Mouse (Mus musculus): ENCODE results near the gene Med18. TPM values are rescaled to one million over a fixed set of nuclear protein-coding genes. Genes with fewer than 3 reads are reported as not detected.

Gene Med18
- 1 to 10 TPM; 2.6 to 4.3 TPM for total RNA-seq (2021)
- long read RNA-seq, experiment 1, partial matches to known transcripts: 0 of 1 reads
- long read RNA-seq, experiment 1, other reads (novel, unspliced or antisense): 0 of 1 reads
- long read RNA-seq, experiment 2, partial matches to known transcripts: 0 of 1 reads
- long read RNA-seq, experiment 2, other reads (novel, unspliced or antisense): 0 of 1 reads

GRCm38 (mm10) chr4:132463430-132464254 is at the start of gene Med18:
Gene Med18, minus strand, starts transcription at chr4:132463921.
- DNase-seq: peak; percentile 90

DNA sequence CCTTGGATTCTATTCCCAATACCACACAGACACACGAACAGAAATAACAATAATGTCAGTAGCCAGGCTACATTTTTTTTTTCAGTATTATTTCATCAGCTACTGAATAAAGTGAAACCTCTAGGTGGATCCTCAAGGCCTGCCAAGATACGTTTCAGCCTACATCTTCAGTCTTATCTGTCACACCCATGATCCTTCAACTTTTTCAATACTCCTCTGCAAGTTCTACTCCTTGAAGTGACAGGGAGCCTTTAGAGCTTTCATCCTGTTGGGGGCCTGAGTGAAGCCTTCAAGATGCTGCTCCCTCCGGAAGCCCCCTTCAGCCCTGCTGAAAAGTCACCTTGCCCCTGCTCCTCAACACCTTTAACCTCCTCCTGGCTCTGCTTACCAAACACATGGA is 48.4 kb upstream of the Med18 start:
- DNase-seq: no peak

DNA sequence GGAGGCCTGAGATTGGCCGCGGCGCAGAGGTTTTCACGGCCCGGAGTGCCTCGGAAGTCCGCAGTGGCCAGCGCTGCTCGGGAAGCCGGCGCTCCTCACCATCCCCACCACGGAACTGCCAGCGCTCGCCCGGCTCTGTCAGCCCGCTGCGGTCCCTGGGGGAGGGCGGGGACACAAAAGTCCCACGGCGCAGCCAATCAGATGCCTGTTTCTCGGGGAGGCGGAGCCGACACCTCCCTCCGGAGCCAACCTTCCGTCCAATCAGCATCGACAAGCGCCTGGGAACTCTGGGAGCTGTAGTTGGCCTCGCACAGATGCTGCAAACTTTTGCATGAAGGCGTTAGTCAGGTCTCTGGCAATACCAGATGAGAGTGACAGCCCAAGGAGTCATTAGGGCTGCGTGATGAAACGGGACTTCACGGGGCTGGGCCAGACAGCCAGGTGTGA is 46.7 kb upstream of the Med18 start, which contains the start of gene Sesn2:
TSS of gene Sesn2 (minus strand) at position 150 of the 447 bp plus-strand sequence.
- DNase-seq: peak; percentile 98

DNA sequence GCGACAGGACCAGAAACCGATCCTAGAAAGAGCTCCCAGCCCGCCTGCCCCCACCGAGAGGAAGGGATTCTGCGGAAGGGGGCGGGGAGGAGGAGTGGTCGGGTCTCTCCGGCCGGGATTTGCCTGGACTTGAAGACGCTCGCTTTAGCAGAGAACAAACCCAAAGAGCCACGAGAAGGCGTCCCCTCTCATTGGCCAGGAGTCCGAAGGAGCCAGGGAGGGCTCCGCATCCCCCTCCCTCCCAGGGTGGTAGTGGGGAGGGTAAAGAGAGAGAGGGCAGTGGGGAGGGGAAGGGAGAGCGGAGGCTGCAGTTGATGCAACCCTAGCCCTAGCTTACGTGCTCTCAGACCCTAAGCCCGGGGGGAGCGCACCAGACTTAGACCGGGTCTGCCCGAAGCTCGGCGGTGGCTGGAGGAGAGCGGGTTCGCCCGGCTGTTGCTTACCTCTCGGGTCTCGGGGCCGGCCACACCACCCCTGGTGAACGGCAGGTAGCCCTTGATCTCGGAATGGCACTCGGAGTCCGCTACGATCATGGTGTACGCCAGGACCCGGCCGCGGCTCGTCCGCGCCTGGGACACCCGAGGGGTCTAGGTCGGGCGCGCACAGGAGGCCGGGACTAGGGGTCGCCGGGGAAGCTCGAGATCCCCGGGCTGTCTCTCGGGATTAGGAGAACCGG is 46.0 kb upstream of the Med18 start:
- peak; percentile 76 for DNase-seq

DNA sequence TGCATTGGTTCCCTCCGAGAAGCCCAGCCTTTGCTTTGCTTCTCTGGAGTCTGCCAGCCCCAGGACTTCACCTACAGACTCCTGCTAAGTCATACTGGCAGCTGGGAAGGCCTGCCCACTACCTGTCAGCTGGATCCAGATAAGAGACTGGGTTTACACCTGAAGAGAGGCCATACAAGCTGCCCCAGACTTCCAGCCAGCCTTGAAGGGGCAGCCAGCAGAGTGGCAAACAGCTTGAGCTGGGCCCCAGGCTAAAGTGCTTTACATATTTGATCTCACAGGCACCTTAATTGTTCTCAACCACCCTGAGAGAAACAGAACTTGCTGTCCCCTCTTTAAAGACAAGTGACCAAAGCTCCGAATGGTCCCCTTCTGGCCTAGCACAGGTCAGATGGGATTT is 43.5 kb upstream of the Med18 start:
- no peak for DNase-seq

DNA sequence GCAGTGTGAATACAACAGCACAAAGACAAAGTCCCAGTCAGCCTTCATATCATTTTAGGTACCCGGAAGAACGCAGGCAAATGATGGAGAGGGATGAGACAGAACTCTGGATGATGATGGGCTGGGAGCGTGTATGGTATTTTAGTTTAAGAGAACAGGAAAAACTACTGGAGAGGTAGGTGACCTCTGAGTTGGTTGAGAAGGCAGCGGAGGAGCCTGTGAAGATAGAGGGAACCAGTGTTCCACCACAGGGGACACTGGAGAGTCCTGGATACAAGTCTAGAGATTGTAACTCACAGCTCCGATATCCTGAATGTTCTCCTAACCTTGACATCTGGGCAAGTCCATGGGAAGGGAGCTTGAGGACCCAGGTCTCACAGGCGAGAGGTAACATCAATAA is 42.5 kb upstream of the Med18 start:
- DNase-seq: no peak

DNA sequence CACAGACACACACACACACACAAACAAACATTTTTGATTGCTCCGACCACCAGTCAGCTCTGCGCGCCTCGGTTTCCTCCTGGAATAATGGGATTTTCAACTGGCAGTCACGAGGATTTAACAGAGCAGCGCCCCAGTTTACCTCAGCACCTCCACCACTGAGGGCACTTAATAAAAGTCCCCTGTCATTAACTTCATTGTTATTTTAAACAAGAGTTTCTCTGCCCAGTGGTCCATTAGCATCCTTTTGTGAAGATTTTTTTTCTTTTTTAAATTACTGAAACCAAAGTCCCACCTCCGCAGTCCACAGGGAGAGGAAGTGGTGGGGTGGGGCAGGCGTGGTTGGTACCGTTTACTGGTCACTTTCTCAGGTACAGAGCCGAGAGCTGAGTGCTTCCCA is 42.1 kb upstream of the Med18 start:
- DNase-seq: no peak

DNA sequence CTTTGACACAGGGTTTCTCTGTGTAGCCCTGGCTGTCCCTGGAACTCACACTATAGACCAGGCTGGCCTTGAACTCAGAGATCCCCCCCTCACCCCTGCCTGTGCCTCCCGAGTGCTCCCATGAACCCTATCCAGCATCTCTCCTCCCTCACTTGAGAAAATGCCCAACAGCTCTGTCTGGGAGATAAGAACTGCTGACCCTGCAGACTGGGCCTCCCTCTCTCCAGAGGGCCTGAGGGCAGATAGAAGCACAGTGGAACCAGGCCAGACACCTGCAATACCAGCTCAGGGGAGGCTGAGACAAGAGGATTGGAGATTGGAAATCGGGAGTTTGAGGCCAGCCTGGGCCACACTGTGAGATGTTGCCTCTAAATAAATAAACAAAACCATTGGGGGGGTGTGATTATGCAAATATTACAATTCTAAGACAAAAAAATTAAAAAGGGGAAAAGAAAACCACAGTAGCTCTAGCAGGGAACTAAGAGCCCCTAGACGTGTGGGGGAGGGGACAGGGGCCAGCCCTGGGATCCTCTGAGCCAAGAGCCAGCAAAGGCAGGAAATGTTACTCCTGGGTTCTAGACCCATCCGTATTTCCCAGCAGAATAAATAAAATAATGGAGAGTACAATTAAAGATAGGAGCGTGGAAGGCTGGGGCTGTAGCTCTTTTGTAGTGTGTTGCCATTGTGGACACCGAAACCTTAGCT is 41.5 kb upstream of the Med18 start:
- no peak for DNase-seq

GRCm38 (mm10) chr4:132503344-132503743 is 39.6 kb upstream of the Med18 start:
- DNase-seq: no peak

DNA sequence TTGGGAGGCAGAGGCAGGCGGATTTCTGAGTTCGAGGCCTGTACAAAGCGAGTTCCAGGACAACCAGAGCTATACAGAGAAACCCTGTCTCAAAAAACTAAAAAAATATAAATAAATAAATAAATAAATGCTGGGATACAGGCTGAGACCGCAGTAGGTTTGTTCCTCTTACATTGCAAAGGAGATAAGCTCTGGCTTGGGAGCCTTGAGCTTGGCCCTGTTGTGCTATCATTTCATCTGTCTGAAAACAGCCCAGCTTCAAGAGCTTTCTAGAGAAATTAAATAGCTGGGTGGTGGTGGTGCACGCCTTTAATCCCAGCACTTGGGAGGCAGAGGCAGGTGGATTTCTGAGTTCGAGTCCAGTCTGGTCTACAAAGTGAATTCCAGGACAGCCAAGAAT is 37.9 kb upstream of the Med18 start:
- DNase-seq: no peak

GRCm38 (mm10) chr4:132494271-132494918 is 30.7 kb upstream of the Med18 start:
- DNase-seq: no peak

GRCm38 (mm10) chr4:132492178-132493060 is 28.7 kb upstream of the Med18 start:
- peak; percentile 45 for DNase-seq

GRCm38 (mm10) chr4:132491748-132492147 is 28.0 kb upstream of the Med18 start:
- no peak for DNase-seq

- DNase-seq: no peak
Observed at GRCm38 (mm10) chr4:132491057-132491456, 27.3 kb upstream of the Med18 start.

DNA sequence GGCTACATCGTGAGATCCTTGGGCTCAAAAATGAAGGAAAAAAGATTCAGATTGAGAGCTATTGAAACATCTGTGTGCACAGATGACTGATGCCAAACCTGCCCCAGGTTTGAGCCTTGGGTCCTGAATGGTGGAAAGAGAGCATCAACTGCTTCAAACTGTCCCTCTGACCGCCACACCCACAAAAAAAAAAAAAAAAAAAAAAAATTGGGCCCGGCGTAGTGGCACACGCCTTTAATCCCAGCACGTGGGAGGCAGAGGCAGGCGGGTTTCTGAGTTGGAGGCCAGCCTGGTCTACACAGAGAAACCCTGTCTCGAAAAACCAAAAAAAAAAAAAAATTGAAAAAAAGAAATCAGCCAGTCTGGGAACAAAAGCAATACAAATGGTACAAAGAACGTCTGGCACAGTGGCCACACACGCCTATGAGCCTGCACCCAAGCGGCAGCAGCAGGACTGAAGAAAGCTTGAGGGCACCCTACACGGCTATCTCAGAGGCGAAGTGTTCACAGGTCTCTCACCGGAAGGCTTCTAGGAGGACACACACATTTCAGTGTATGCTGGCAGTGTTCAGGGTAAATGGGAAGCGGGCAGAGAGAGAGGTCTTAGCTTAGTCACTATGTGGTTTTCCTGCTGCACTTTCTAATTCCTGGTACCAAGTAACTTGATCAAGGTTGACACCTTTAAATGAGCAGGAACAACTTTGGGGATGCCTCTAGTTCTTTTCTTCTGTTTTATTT is 26.7 kb upstream of the Med18 start:
- DNase-seq: no peak

- no peak for DNase-seq
Observed at GRCm38 (mm10) chr4:132488976-132489375, 25.3 kb upstream of the Med18 start.

DNA sequence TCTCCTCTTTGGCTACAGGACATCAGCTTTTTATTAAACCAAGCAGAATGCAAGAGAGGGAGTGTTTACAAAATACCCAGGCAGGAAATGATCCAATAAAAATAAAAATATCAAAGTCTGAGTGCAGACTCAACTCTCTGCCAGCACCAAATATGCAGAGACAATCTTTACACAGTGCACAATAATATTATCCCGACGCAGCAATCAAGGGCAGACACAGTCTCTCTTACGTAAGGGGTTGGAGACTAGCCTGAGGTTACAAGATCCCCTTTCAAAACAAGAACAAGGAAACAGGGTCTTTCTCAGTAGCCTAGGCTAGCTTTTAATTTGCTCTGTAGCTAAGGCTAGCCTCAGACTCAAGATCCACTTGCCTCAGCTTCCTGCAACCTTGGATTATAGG is 24.8 kb upstream of the Med18 start:
- no peak for DNase-seq

GRCm38 (mm10) chr4:132484820-132485219 is 21.1 kb upstream of the Med18 start:
- no peak for DNase-seq

DNA sequence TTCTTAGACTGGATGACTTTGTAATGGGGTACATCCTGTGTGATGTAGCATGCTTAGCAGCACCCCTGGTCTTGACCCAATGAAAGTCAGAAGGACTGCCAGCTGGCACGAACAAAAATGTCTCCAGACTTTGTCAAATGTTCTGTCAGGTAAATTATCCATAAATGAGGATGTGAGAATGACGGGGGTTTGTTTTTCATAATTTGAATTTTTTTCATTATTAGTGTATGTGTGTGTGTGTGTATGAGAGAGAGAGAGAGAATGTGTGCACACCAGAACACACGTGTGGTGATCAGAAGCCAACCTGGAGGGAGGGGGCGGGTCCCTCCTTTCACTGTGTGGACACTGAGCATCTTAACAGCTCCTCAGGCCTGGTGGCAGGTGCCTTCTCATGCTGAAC is 20.5 kb upstream of the Med18 start:
- no peak for DNase-seq

DNA sequence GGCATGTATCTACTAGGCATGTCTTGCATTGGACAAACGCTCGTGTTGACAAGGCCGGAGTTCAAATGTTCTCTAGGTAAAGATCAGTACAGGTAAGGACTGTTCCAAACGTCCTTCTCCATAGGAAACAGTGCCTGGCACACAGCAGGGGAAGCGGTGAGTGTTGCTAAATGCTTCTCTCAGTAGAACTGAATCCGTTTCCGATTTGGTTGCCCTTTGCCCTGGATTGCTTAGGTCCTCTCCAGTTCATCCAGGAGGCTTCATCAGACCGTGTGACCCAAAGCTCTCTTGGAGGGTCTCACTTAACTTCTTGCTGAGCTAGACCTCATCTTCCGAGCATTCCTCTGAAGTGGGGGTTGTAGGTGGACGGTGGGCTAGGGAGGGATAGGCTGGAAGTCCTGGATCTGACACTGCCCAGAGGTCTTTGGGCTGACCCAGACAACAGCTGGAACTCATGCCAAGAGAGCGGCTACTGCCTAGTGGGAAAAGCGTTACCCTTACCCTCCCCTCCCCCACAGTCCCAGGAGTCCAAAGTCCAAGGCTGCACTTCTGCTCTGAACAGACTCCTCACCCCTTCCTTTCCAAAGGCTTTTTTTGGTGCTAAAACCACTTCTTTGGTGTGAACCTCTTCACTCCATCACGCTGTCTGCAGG is 19.4 kb upstream of the Med18 start:
- no peak for DNase-seq

Data from gastrocnemius, postnatal 25 days (tissue).